Mouse (Mus musculus) midbrain, embryonic 12.5 days (tissue): ENCODE measurements around the gene Cdh13. TPM values are rescaled to one million over a fixed set of nuclear protein-coding genes. Genes with fewer than 3 reads are reported as not detected.

Source experiments
- ATAC-seq: fragments of 200-750 bp; cut with Nextera tagmentation; 2 replicates; pipeline ENCODE4 v1.8.0; 2017; ENCODE audit warnings: low read depth, moderate TSS enrichment, moderate library complexity; ENCODE audit not compliant: low FRiP score
- H3K27ac ChIP-seq: fragments of 300-500 bp; sonication (generic); replicated peaks from 2 replicates; pipeline ENCODE4 v1.5.1; 2016; ENCODE audit warnings: mild to moderate bottlenecking
- H3K27me3 ChIP-seq: fragments of 300-500 bp; sonication (generic); 2 replicates; pipeline ENCODE4 v1.6.1; 2016; ENCODE audit warnings: mild to moderate bottlenecking
- H3K36me3 ChIP-seq: fragments of 300-500 bp; sonication (generic); 2 replicates; pipeline ENCODE4 v1.6.1; 2016
- H3K4me1 ChIP-seq: fragments of 300-500 bp; sonication (generic); 2 replicates; pipeline ENCODE4 v1.6.1; 2016
- H3K4me2 ChIP-seq: fragments of 300-500 bp; sonication (generic); replicated peaks from 2 replicates; pipeline ENCODE4 v1.6.1; 2016; ENCODE audit warnings: mild to moderate bottlenecking, moderate library complexity
- H3K4me3 ChIP-seq: fragments of 300-500 bp; sonication (generic); 2 replicates; pipeline ENCODE4 v1.5.1; 2016; ENCODE audit warnings: mild to moderate bottlenecking
- H3K9ac ChIP-seq: fragments of 300-500 bp; sonication (generic); replicated peaks from 2 replicates; pipeline ENCODE4 v1.6.1; 2016; ENCODE audit warnings: mild to moderate bottlenecking, moderate library complexity
- H3K9me3 ChIP-seq: fragments of 300-500 bp; sonication (generic); 2 replicates; pipeline ENCODE4 v1.6.1; 2016; ENCODE audit warnings: mild to moderate bottlenecking
- WGBS: fragments of 180-500 bp; shearing (Covaris S2); methylation state at CpG from one replicate; pipeline ENCODE4 v1.1.7; 2016; 5-methylcytosine and 5-hydroxymethylcytosine counted together
- polyA plus RNA-seq: library from polyadenylated mRNA; unstranded; fragments of >200 nt; fragmentation: Nextera tagmentation; extraction: Ambion mirVana; gene quantifications from 2 replicates; pipeline ENCODE4 v1.2.1, GENCODE M21; 2016

Cdh13 gene
- polyA plus RNA-seq, 1 experiment from 2014 or later = 18.8 TPM

DNA sequence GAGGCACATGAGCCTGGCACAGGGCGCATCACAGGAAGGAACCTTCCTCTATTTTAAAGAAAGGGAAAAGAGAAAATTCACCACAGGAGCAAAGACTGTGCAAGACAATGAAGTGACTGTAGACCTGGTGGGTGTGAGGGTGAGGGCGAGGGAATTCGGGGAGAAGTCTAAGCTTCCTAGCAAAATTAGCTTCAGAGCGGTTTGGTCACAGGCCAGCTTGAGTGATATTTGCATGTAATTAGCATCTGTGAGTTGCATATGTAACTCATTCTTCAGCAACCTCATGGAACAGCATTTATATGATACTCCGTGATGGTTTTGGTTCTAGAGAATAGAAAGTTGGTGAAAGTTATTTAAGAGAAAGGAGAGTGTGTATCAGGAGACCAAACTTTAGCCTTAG lies 73.5 kb downstream of the Cdh13 start:
- WGBS = 92% methylated on average over 5 of the region's 5 CpGs
- H3K9me3 ChIP-seq = no peaks in the 10 kb centered on the region
- H3K27me3 ChIP-seq = no peaks in the 10 kb centered on the region
- ATAC-seq = no peak
- H3K4me1 ChIP-seq = no peaks in the 10 kb centered on the region; the same call in 1 of the 2 replicates
- H3K27ac ChIP-seq = no peak overlapping the region
- no peak overlapping the region for H3K4me3 ChIP-seq
- H3K9ac ChIP-seq = no peak overlapping the region
- H3K36me3 ChIP-seq = no peaks in the 10 kb centered on the region
- no peak overlapping the region for H3K4me2 ChIP-seq

DNA sequence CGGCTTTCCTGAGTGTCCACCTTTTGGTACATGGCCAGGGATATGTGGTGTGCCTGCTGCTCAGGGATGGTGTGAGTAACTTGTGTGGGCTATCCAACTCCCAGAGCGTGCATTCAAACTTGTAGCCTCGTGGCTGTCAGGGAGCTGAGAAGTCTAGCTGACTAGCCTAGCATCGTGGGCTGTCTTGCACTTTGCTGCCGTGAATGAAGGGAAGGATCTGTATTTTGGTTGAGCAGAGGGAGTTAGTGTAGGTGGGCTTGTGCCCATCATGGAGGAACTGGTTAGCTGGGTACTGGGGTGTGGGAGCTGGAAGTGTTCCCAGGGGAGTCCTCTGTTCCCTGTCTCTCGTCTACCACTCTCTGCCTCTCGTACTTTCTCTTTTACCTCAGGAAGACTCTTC lies 74.1 kb downstream of the Cdh13 start:
- 96% methylated on average over 7 of the region's 7 CpGs for WGBS
- H3K27me3 ChIP-seq = no peaks in the 10 kb centered on the region
- no peak overlapping the region for H3K27ac ChIP-seq
- no peak for ATAC-seq
- no peaks in the 10 kb centered on the region for H3K36me3 ChIP-seq
- H3K4me3 ChIP-seq = no peak overlapping the region
- H3K9ac ChIP-seq = no peak overlapping the region
- H3K4me2 ChIP-seq = no peak overlapping the region
- no peaks in the 10 kb centered on the region; the same call in 1 of the 2 replicates for H3K4me1 ChIP-seq
- H3K9me3 ChIP-seq = no peaks in the 10 kb centered on the region

DNA sequence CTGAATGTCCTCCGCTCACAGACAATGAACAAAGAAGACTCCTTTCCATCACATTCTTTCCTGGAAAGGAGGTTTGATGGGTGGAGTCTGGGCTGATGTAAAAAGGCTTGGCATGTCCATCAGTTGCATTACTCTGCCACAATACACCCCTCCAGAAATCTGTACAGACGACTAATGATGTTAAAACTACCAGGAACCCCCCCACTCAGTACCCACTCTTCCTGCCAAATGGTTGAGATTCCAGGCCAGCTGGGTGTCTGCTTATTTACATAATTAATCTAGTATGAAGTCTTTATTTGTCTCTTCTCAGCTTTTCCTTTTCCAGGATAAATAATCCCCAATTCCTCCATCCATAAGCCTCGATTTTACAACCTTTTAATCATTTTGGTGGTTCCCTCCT lies 80.2 kb downstream of the Cdh13 start:
- H3K9ac ChIP-seq = no peak overlapping the region
- H3K4me3 ChIP-seq = no peak overlapping the region
- no peak overlapping the region for H3K4me2 ChIP-seq
- H3K27me3 ChIP-seq = no peaks in the 10 kb centered on the region
- no peaks in the 10 kb centered on the region for H3K9me3 ChIP-seq
- no peaks in the 10 kb centered on the region for H3K36me3 ChIP-seq
- H3K4me1 ChIP-seq = peaks cover 2% of the 10 kb centered on the region; the same call in 1 of the 2 replicates
- no peak for ATAC-seq
- no peak overlapping the region for H3K27ac ChIP-seq
- WGBS = 67% methylated on average over 3 of the region's 3 CpGs

DNA sequence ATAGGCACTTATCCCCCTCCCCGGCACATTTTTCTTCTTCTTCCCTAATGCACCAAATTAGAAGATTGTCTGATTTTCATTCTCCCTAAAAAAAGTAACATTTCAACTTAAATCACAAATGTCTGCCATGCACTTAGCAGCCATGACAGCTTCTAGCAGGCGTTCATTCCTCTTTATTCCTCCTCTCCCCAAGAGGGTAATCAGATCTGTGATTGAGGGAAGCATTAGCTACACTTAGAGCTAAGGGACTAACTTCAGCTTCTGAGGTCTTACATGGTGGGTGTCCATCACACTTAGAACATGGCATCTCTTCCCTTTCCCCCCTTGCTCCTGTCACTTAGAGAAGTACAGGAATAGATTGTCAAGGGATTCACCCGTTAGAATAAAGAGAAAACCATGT lies 89.6 kb downstream of the Cdh13 start:
- Histone ChIP-seq H3K36me3 (no peaks in the 10 kb centered on the region), H3K4me1 (peaks cover 10% of the 10 kb centered on the region), H3K27ac (no peak overlapping the region), H3K4me2 (no peak overlapping the region), H3K27me3 (no peaks in the 10 kb centered on the region; the same call in 1 of the 2 replicates), H3K9me3 (no peaks in the 10 kb centered on the region), H3K9ac (no peak overlapping the region), H3K4me3 (no peak overlapping the region)
- no peak for ATAC-seq
- WGBS = 90% methylated on average over 3 of the region's 3 CpGs

DNA sequence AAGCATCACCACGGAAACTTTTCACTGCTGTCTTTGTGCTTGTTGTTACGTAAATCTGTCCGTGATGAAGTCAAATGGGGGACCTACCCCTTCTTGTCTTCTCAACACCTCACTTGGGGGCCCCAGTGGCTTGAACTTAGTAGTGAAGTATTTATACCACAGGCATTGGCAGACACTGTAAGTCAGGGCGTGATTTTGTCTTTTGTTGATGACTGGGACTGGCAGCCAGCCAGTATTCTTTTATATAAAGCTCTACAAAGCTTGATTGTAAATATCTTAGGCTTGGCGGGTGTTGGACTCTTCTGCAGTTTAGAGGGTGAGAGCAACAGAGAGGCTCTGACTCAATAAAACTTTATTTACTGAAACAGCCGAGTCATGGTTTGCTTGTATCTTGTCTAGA lies 91.2 kb downstream of the Cdh13 start:
- Histone ChIP-seq H3K4me2 (no peak overlapping the region), H3K4me3 (no peak overlapping the region), H3K9ac (no peak overlapping the region), H3K27ac (no peak overlapping the region), H3K27me3 (no peaks in the 10 kb centered on the region; the same call in 1 of the 2 replicates), H3K36me3 (no peaks in the 10 kb centered on the region), H3K9me3 (no peaks in the 10 kb centered on the region), H3K4me1 (peaks cover 15% of the 10 kb centered on the region)
- 68% methylated on average over 6 of the region's 6 CpGs for WGBS
- ATAC-seq = no peak

DNA sequence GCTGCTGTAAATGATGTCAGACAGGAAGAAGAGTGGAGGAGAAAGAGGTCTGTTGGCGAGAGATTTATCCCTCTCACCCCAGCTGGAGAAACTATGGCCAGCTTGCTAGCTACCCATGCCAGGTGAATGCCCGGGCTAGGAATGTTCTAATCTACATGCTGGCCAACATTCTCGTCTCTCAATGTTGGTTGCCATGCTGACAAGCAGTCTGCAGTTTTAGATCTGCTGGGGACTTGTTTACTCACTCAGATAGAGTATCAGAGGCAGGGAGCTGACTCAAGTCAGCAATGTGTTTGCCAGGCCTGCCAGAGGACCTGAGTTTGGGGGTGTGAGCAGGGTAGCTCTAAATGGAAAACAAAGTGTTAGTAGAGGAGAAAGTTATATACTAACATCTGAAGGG lies 93.3 kb downstream of the Cdh13 start:
- no peak overlapping the region for H3K9ac ChIP-seq
- 57% methylated on average over 3 of the region's 3 CpGs for WGBS
- ATAC-seq = no peak

DNA sequence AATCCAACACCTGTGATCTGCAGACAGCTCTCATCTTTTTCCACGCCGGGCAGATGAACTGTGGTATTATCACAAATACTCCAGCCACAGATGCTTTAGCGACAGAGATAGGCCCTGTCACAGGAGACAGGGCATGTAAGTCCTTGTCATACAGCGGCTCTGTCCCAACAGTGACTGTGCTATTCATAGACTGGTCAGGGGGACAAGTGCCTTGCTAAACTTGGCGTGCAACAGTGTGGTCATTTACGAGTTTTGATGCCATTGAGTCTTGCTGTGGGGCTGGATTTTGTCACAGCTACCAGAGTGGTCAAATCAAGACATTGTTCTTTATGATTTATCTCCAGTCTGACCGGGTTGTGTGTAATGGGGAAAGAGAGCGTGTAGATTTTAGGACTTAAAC lies 95.5 kb downstream of the Cdh13 start:
- Histone ChIP-seq H3K9me3 (no peaks in the 10 kb centered on the region), H3K4me3 (no peak overlapping the region), H3K4me1 (peaks cover 25% of the 10 kb centered on the region), H3K27ac (no peak overlapping the region), H3K9ac (no peak overlapping the region), H3K36me3 (no peaks in the 10 kb centered on the region), H3K27me3 (no peaks in the 10 kb centered on the region; the same call in 1 of the 2 replicates), H3K4me2 (no peak overlapping the region)
- no peak for ATAC-seq
- WGBS = 87% methylated on average over 8 of the region's 8 CpGs

More for the DNA sequence above, 93.3 kb downstream of the Cdh13 start:
- Histone ChIP-seq H3K4me1 (peaks cover 27% of the 10 kb centered on the region), H3K27me3 (no peaks in the 10 kb centered on the region; the same call in 1 of the 2 replicates), H3K4me3 (no peak overlapping the region), H3K36me3 (no peaks in the 10 kb centered on the region), H3K4me2 (no peak overlapping the region), H3K27ac (no peak overlapping the region), H3K9me3 (no peaks in the 10 kb centered on the region)

DNA sequence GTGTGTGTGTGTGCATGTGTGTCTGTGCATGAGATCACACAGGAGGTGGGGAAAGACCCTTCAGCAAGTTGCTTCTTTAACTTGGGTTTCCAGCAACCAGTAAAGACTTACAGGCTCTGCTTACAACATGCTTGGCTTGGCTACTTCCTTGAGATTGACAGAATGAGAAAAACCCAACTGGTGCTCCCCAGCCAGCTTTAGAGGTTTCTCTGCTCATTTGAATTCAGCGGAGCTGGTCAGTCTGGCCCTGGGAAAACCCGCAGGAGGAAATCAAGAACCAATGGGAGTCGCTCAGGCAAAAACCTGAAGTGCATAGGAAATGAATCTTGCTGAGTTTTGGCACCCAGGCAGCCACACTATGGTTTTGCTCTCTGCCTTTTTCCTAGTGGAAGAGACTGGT lies 96.1 kb downstream of the Cdh13 start:
- Histone ChIP-seq H3K9me3 (no peaks in the 10 kb centered on the region), H3K4me1 (peaks cover 18% of the 10 kb centered on the region), H3K4me2 (no peak overlapping the region), H3K4me3 (no peak overlapping the region), H3K27me3 (no peaks in the 10 kb centered on the region; the same call in 1 of the 2 replicates), H3K27ac (peak overlapping the region; percentile 39), H3K9ac (no peak overlapping the region), H3K36me3 (no peaks in the 10 kb centered on the region)
- ATAC-seq = peak; percentile 62; the same call in 1 of the 2 replicates
- 22% methylated on average over 3 of the region's 3 CpGs for WGBS

DNA sequence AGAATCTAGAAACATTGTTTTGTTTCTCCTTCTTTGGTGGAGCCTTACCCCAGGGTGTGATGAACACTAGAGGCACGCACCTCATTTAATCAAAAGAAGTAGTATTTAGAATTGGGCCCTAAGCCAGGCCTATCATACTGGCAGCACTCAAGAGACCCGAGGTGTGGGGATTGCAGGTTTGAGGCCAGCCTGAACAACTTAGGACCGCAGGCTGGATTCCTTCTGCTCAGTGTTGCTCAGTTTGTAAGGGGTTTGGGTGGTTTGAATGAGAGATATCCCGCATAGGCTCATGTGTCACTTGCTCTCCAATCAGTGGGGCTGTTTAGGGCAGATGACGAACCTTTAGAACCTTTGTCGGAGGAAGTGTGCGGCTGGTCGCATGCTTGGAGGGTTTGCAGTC lies 96.5 kb downstream of the Cdh13 start:
- 72% methylated on average over 8 of the region's 8 CpGs for WGBS
- H3K27ac ChIP-seq = peak overlapping the region; percentile 32; the same call in 1 of the 2 replicates
- peaks cover 16% of the 10 kb centered on the region for H3K4me1 ChIP-seq
- ATAC-seq = peak; percentile 16; the same call in 1 of the 2 replicates
- H3K36me3 ChIP-seq = no peaks in the 10 kb centered on the region
- no peaks in the 10 kb centered on the region; the same call in 1 of the 2 replicates for H3K27me3 ChIP-seq
- no peaks in the 10 kb centered on the region for H3K9me3 ChIP-seq
- H3K9ac ChIP-seq = no peak overlapping the region
- H3K4me2 ChIP-seq = no peak overlapping the region
- no peak overlapping the region for H3K4me3 ChIP-seq

DNA sequence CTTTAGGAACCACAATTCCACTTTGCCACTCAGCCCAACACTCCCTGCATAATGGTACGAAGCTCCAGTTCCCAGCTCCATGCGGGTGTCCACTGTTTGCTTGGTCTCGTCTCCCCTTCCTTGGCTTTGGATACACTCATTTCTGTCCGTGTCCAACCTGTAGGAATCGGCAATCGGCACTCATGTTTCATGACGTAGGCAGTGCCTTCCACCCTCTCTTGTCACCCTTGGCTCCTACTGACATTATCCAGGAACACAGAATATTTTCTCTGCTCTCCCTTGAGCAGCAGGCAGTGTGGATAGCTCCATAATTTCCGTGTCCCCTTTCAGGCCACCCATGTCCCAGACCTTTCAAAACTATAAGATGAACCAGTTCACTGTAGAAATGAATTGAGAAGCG lies 97.2 kb downstream of the Cdh13 start:
- 64% methylated on average over 9 of the region's 9 CpGs for WGBS
- Histone ChIP-seq H3K27me3 (no peaks in the 10 kb centered on the region; the same call in 1 of the 2 replicates), H3K9me3 (no peaks in the 10 kb centered on the region), H3K4me3 (no peak overlapping the region), H3K36me3 (no peaks in the 10 kb centered on the region), H3K4me2 (no peak overlapping the region), H3K9ac (no peak overlapping the region), H3K27ac (no peak overlapping the region), H3K4me1 (peaks cover 16% of the 10 kb centered on the region)
- no peak for ATAC-seq

DNA sequence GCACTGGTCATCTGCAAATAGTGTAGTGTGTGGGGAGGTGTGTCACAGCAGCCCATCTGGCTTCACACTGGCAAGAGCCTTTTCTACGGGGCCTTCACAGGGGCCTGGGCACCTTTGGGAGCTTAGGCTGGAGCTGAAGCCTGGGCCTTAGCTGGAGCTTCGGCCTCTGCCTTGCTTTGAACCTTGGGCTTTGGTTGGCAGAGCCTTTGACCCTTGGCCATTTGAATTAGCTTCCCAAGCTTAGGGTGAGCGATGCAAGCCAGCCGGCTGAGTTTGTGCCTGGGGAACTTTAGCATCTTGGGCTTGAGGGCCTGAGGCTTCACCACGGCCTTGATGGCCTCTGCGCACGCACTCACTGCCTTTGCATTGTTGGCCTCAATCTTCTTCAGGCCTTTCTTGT lies 98.1 kb downstream of the Cdh13 start:
- peaks cover 16% of the 10 kb centered on the region for H3K4me1 ChIP-seq
- H3K9ac ChIP-seq = no peak overlapping the region
- no peaks in the 10 kb centered on the region for H3K9me3 ChIP-seq
- WGBS = 88% methylated on average over 7 of the region's 7 CpGs
- no peak overlapping the region for H3K4me3 ChIP-seq
- ATAC-seq = no peak
- H3K36me3 ChIP-seq = no peaks in the 10 kb centered on the region
- H3K4me2 ChIP-seq = no peak overlapping the region
- no peak overlapping the region for H3K27ac ChIP-seq
- H3K27me3 ChIP-seq = no peaks in the 10 kb centered on the region; the same call in 1 of the 2 replicates

DNA sequence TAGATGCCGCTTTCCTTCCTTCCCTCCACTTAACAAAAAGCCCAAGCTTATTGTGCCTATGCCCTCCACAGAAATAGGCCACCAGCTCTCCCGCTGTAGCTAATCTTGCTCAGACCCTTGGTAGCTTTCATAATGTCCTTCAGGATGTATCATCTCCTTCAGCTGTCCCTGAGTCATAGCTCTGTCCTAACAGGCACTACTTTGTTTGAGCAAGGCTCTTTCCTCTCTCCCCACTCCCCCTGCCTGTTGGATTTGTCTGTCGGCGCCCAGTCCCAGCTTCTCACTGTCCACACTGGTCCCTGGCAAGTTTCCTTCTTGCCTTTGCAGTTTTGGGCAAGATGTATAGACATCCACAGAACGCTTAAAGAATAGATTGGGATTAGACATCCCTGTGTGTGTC lies 100.8 kb downstream of the Cdh13 start:
- Histone ChIP-seq H3K9me3 (no peaks in the 10 kb centered on the region), H3K4me1 (peaks cover 16% of the 10 kb centered on the region), H3K4me3 (no peak overlapping the region), H3K4me2 (no peak overlapping the region), H3K36me3 (no peaks in the 10 kb centered on the region), H3K27me3 (no peaks in the 10 kb centered on the region), H3K27ac (no peak overlapping the region), H3K9ac (no peak overlapping the region)
- no peak for ATAC-seq
- 95% methylated on average over 5 of the region's 5 CpGs for WGBS

DNA sequence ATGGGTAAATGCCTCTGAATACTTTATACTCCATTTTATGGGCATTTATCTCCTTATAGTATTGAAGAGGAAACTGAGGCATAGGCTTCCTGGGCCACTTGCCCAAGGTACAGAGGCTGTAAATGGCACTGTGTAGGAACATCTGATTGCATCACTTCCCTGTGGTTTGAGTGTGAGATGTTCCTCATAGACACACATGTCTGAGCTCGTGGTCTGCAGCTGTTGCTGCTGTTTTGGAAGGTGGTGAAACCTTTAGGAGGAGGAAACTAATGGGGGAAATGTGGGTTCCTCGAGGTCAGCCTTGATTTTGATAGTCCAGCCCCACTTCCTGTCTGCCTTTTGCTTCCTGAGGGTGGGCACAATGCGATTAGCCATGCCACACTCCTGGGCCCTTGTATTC lies 105.9 kb downstream of the Cdh13 start:
- Histone ChIP-seq H3K4me3 (no peak overlapping the region), H3K36me3 (no peaks in the 10 kb centered on the region), H3K9ac (no peak overlapping the region), H3K27me3 (no peaks in the 10 kb centered on the region), H3K4me2 (no peak overlapping the region), H3K4me1 (no peaks in the 10 kb centered on the region), H3K27ac (no peak overlapping the region), H3K9me3 (no peaks in the 10 kb centered on the region)
- WGBS = 75% methylated on average over 3 of the region's 3 CpGs
- no peak for ATAC-seq
